Mouse (Mus musculus) hindbrain, postnatal 0 days (tissue): ENCODE data around the gene Zfp286. TPM values are rescaled to one million over a fixed set of nuclear protein-coding genes. Genes with fewer than 3 reads are reported as not detected.

ENCODE experiments used
- ATAC-seq: fragments of 200-750 bp; cut with Nextera tagmentation; 2 replicates; pipeline ENCODE4 v1.8.0; 2017; ENCODE audit warnings: mild to moderate bottlenecking, moderate TSS enrichment, moderate library complexity
- DNase-seq: peaks from one replicate; pipeline ENCODE4 v3.0.0-alpha.2; 2015; ENCODE audit warnings: low spot score
- H3K27ac ChIP-seq: fragments of 300-500 bp; sonication (generic); 2 replicates; pipeline ENCODE4 v1.5.1; 2014; ENCODE audit warnings: mild to moderate bottlenecking
- H3K27me3 ChIP-seq: fragments of 300-500 bp; sonication (generic); 2 replicates; pipeline ENCODE4 v1.6.1; 2014; ENCODE audit warnings: low read length, mixed read lengths; ENCODE audit not compliant: insufficient read depth
- H3K36me3 ChIP-seq: fragments of 300-500 bp; sonication (generic); 2 replicates; pipeline ENCODE4 v1.6.1; 2014; ENCODE audit warnings: low read length, mixed read lengths; ENCODE audit not compliant: insufficient read depth
- H3K4me1 ChIP-seq: fragments of 300-500 bp; sonication (generic); 2 replicates; pipeline ENCODE4 v1.6.1; 2014; ENCODE audit warnings: antibody characterized with exemption, low read length, mixed read lengths; ENCODE audit not compliant: insufficient read depth
- H3K4me2 ChIP-seq: fragments of 300-500 bp; sonication (generic); 2 replicates; pipeline ENCODE4 v1.6.1; 2014; ENCODE audit warnings: low read depth, mild to moderate bottlenecking, low read length, moderate library complexity, mixed read lengths
- H3K4me3 ChIP-seq: fragments of 300-500 bp; sonication (generic); 2 replicates; pipeline ENCODE4 v1.5.1; 2014; ENCODE audit warnings: low read length
- H3K9ac ChIP-seq: fragments of 300-500 bp; sonication (generic); replicated peaks from 2 replicates; pipeline ENCODE4 v1.6.1; 2014; ENCODE audit warnings: mild to moderate bottlenecking, low read length, moderate library complexity, mixed read lengths
- H3K9me3 ChIP-seq: fragments of 300-500 bp; sonication (generic); 2 replicates; pipeline ENCODE4 v1.6.1; 2016; ENCODE audit warnings: low read length, mixed read lengths
- CTCF ChIP-seq: IDR thresholded peaks from 2 replicates; pipeline ENCODE4 v1.5.1; 2016; ENCODE audit warnings: antibody characterized with exemption, control low read depth, low read depth
- WGBS: fragments of 180-500 bp; shearing (Covaris S2); extraction: QIAGEN DNeasy Blood & Tissue Kit; methylation state at CpG from one replicate; pipeline ENCODE4 v1.1.7; 2014; 5-methylcytosine and 5-hydroxymethylcytosine counted together
- polyA plus RNA-seq: library from polyadenylated mRNA; unstranded; fragments of >200 nt; fragmentation: Nextera tagmentation; extraction: Ambion mirVana; gene quantifications from 2 replicates; pipeline ENCODE4 v1.2.1, GENCODE M21; 2015
- total RNA-seq: library from RNA; depleted of rRNA; stranded (reverse); fragments of >200 nt; gene quantifications from 2 replicates; pipeline ENCODE4 v1.2.3, GENCODE M21; 2014

Gene Zfp286
- total and polyA plus RNA-seq, 2 experiments from 2014 or later, result 14.8 to 18.3 TPM

GRCm38 (mm10) chr11:62746001-62746533, 43.2 kb downstream of the Zfp286 start:
- H3K9ac ChIP-seq, result peak overlapping the region; percentile 45
- H3K4me1 ChIP-seq, result no peaks in the 10 kb centered on the region
- H3K4me3 ChIP-seq, result peak overlapping the region; percentile 38
- no peaks in the 10 kb centered on the region for H3K9me3 ChIP-seq
- 1% methylated on average over 27 of the region's 27 CpGs for WGBS
- peak; percentile 78 for DNase-seq
- H3K27me3 ChIP-seq, result no peaks in the 10 kb centered on the region
- peak overlapping the region; percentile 49; the same call in 1 of the 2 replicates for H3K27ac ChIP-seq
- peak overlapping the region; percentile 61 for H3K4me2 ChIP-seq
- peak; percentile 58 for TF ChIP-seq CTCF
- peak; percentile 88 for ATAC-seq
- no peaks in the 10 kb centered on the region for H3K36me3 ChIP-seq

- DNase-seq (peak; percentile 88), ATAC-seq (no peak; the same call in 1 of the 2 replicates)
- Histone ChIP-seq H3K9me3 (no peaks in the 10 kb centered on the region), H3K4me2 (no peak overlapping the region), H3K9ac (no peak overlapping the region), H3K4me1 (no peaks in the 10 kb centered on the region), H3K4me3 (no peak overlapping the region), H3K27me3 (no peaks in the 10 kb centered on the region), H3K36me3 (no peaks in the 10 kb centered on the region), H3K27ac (no peak overlapping the region)
- peak; percentile 92 for TF ChIP-seq CTCF
- 51% methylated on average over 5 of the region's 5 CpGs for WGBS
These were observed 45.2 kb downstream of the Zfp286 start for GRCm38 (mm10) chr11:62744103-62744502.

GRCm38 (mm10) chr11:62742261-62742957, 46.9 kb downstream of the Zfp286 start:
- H3K4me3 ChIP-seq, result no peak overlapping the region
- DNase-seq (no peak), ATAC-seq (no peak)
- H3K27me3 ChIP-seq, result no peaks in the 10 kb centered on the region
- no peak overlapping the region for H3K9ac ChIP-seq
- H3K4me1 ChIP-seq, result no peaks in the 10 kb centered on the region
- no peak for TF ChIP-seq CTCF
- H3K27ac ChIP-seq, result no peak overlapping the region
- 76% methylated on average over 10 of the region's 10 CpGs for WGBS
- no peaks in the 10 kb centered on the region for H3K36me3 ChIP-seq
- no peak overlapping the region for H3K4me2 ChIP-seq
- H3K9me3 ChIP-seq, result no peaks in the 10 kb centered on the region

- no peak for TF ChIP-seq CTCF
- 100% methylated on average over 2 of the region's 2 CpGs for WGBS
- no peak for ATAC-seq
These were observed 48.1 kb downstream of the Zfp286 start for GRCm38 (mm10) chr11:62741186-62741585.

GRCm38 (mm10) chr11:62732665-62733064, 56.6 kb downstream of the Zfp286 start:
- Histone ChIP-seq H3K4me2 (no peak overlapping the region), H3K9me3 (no peaks in the 10 kb centered on the region), H3K27me3 (no peaks in the 10 kb centered on the region), H3K27ac (no peak overlapping the region), H3K4me3 (no peak overlapping the region), H3K9ac (no peak overlapping the region), H3K36me3 (peaks cover 12% of the 10 kb centered on the region; the same call in 1 of the 2 replicates), H3K4me1 (no peaks in the 10 kb centered on the region)
- no peak for TF ChIP-seq CTCF
- no peak for DNase-seq
- ATAC-seq, result no peak
- 88% methylated on average over 3 of the region's 3 CpGs for WGBS

More at GRCm38 (mm10) chr11:62741186-62741585, 48.1 kb downstream of the Zfp286 start:
- Histone ChIP-seq H3K4me2 (no peak overlapping the region), H3K36me3 (no peaks in the 10 kb centered on the region), H3K27me3 (no peaks in the 10 kb centered on the region), H3K4me1 (no peaks in the 10 kb centered on the region), H3K27ac (no peak overlapping the region), H3K4me3 (no peak overlapping the region), H3K9me3 (no peaks in the 10 kb centered on the region), H3K9ac (no peak overlapping the region)
- DNase-seq, result no peak

GRCm38 (mm10) chr11:62732022-62732387, 57.3 kb downstream of the Zfp286 start:
- DNase-seq, result no peak
- H3K4me2 ChIP-seq, result peak overlapping the region; percentile 59
- no peaks in the 10 kb centered on the region for H3K9me3 ChIP-seq
- H3K4me1 ChIP-seq, result no peaks in the 10 kb centered on the region
- ATAC-seq, result peak; percentile 36
- peak overlapping the region; percentile 82 for H3K27ac ChIP-seq
- peaks cover 19% of the 10 kb centered on the region; the same call in 1 of the 2 replicates for H3K36me3 ChIP-seq
- H3K27me3 ChIP-seq, result no peaks in the 10 kb centered on the region
- no peak for TF ChIP-seq CTCF
- peak overlapping the region; percentile 51 for H3K4me3 ChIP-seq
- WGBS, result 5% methylated on average over 5 of the region's 5 CpGs
- H3K9ac ChIP-seq, result peak overlapping the region; percentile 52
